Mouse (Mus musculus): ENCODE measurements around the gene Pcgf1.

DNA sequence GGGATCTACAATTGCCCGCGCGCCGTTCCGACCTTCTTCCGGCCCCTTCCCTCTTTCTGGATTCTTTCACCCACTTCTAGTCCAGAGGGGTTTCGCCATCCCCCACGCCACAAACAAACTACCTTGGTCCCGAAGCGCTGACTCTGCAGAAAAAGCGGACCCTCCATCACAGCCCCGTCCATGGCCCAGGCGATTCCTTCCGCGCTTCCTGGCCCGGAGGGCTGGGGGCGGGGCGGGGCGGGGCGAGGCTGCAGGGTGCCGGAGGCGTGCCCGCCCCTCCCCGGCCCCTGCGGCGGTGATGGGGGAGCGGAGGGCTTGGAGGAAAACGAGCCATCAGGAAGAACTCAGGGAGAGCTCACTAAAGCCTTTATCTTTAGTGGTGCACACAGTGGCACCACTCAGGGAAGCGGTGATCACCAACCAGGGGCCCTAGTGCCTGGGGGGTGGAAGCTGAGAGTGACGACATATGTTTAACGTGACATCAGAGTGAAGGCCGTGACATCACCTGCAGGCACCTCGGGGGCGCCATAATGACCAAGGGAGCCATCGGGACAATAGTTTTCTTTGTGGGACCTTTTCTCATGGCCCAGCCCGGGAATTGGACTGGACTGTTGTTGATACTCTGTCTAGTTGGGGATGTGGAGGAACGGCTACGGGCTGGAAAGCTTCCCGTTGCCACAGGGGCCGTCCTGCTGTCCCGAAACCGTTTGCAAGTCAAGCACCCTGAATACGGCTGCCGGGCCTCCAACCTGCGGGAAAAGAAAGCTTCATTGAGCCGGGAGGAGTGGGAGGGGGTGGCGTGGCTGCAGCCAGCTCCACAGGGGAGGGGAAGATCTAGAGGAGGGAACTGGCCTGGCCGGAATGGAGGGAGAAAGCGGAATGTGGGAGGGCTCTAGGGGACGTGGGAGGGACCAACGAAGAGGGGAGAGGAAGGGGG lies 44.2 kb upstream of the Pcgf1 start, which contains the start of the genes Dok1 and Loxl3:
- TF ChIP-seq EP300 (IDR thresholded peaks at IDR 0.05; ENCODE audit: insufficient read depth, low read depth, low read length) (no peak), CTCF (IDR thresholded peaks at IDR 0.05; ENCODE audit: low read depth, low read length) (no peak), POLR2A (IDR thresholded peaks at IDR 0.05; ENCODE audit: insufficient read depth, low read length) (no peak)
